Mouse (Mus musculus) thymus, postnatal 25 days (tissue): ENCODE measurements around the gene Oprm1.

ENCODE experiments used
- DNase-seq: peaks from one replicate; pipeline ENCODE4 v3.0.0; 2022

Oprm1 gene

DNA sequence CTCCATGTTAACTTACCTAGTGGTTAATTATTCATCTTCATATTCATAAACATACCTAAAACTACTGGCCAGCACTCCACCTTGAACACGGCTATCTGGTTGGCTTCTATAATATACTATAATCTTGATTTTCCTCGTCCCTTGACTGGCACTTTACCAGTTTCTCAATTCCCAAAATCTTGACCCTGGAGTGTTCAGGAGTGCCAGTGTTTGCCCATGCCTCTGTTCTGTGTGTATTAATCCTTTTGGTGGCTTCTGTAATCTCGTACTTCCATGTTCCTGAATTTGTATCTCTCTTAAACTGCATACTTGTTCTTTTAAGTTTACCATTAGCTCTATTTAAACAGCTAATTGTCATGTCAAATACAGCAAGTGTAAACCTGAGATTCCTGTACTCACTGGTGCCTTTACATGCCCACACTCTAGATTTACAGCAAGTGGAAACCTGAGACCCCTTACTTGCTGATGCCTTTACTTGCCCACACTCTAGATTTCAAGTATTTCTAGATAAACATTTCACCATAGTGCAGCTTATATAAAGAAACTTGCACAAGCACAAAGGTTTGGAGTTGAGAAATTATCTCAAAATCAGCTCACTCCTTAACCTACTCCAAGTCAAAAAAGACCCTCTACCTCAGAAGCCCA lies 138.5 kb downstream of the Oprm1 start:
- DNase-seq = no peak

DNA sequence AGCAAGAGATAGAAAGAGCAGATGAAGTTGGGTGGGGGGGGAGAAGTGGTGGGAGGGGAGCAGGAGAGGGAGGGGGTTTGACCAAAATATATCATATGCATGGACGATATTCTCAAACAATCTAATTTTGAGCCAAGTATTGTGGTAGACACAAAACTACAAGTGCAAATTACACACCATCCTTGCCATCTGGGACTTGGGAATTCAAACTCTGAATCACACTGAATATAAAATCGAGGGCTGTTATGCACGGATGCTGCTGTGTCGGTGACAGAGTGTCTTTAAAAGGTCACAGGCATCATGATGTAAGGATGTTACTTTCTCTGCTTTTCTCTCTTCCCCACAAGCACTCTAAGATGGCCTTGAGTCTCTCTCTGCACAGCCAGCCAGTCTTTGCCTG lies 141.8 kb downstream of the Oprm1 start:
- no peak for DNase-seq

DNA sequence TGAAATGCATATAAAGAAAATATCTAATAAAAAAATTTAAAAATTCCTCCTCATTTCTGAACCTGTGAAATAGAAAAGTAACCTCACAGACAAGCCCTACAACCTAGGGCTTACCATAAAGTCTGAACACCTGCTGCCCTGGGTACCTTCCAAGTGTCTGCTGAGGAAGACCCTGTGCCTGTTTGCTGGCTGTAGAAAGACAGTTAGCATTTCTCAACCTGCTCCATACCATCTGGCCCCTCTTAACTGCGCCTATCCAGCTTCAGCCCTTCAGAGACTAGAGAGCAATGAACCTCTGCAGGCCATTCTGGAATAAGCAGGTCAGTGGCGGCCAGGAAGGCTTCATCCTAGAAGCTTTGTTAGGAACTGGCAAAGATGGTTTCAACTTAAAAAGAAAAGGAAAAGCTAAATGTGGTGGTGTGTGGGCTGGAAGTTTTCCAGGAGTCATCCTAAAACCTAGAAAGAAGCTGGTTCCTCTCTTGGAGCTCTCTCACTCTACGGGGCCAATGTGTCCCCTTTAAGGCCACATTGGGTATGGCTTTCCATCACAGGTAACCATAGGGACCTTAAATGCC lies 143.6 kb downstream of the Oprm1 start:
- no peak for DNase-seq

DNA sequence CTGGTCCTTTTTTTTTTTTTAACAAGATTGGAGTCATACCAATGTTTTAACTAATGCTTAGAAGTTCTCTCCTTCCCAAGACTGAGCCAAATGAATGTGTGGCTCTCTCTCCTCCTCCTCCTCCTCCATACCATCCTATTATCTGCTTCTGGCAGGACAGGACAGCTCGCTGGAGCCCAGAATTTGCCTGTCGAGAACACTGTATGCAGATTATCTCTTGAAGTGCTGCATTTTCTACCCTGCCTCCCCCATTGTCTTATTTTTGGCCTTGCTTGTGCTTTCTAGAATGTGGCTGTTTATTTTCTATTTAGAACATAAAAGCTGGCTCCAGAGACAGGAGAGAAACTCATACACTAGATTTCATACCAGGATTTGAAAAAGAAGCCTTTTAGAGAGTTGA lies 151.5 kb downstream of the Oprm1 start:
- no peak for DNase-seq

DNA sequence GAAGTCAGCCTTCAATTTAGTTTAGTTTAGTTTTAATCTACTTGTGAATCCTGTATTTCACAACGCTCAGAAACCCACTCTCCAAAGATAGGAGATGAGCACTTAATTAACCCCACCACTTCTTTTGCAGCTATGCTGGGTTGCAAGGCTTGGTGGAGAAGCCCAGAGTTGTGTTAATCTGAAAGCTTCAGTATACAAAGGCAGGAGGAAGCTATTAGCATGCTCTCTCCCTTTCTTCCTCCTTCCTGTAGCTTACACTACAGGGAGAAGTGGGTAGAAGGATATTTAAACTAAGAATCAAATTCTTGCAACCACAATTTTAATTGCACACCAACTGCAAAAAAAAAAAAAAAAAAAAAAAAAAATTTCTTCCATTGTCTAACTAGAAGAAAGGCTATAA lies 157.7 kb downstream of the Oprm1 start:
- no peak for DNase-seq

DNA sequence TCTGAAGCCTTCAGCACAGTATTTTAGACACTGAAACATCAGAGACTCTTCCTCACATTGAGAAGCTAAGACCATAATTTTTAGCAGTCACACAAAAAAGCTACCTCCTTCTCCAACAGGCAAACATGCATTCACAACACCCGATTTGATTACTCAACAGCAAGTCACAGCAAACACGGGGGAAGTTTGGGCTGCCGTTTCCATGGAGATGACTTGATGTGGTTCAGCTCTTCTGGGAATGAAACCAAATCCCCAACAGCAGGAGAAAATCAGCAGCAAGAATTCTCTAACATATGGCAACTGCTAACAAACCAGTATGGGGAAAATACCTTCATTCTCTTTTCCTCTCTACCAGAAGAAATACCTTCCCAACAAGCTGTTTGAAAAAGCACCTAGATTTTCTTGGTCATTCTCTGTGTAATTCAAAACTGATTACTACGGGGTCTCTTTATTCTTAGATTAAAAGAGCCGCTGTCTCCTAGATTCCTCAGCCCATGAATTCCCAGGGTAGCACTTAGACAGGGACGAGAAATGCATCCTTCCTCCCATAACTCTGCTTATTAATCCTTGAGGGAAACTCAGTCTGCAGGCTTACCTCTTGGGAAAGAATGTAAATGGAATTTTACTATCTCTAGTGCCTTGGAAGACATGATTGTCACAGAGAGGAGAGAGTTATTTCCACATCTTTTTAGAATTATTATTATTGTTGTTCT lies 158.4 kb downstream of the Oprm1 start:
- no peak for DNase-seq

DNA sequence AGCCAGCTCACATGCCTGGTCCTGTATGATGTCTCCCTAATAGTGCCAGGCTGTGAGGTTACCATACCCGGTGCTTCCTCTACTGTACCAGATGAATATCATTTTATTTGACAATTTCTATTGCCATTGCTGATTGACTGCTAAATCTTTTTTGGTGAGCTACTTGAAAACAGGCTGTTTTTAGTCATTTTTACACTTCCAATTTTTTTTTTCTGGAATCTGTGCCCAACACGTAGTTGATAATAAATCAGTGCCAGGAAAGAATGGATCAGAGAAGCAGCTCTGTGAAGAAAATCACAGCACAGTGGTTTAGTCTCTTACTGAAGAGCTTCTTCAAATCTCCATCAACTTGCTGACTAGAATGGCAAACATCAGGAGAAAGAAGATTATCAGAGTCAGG lies 168.4 kb downstream of the Oprm1 start:
- no peak for DNase-seq

DNA sequence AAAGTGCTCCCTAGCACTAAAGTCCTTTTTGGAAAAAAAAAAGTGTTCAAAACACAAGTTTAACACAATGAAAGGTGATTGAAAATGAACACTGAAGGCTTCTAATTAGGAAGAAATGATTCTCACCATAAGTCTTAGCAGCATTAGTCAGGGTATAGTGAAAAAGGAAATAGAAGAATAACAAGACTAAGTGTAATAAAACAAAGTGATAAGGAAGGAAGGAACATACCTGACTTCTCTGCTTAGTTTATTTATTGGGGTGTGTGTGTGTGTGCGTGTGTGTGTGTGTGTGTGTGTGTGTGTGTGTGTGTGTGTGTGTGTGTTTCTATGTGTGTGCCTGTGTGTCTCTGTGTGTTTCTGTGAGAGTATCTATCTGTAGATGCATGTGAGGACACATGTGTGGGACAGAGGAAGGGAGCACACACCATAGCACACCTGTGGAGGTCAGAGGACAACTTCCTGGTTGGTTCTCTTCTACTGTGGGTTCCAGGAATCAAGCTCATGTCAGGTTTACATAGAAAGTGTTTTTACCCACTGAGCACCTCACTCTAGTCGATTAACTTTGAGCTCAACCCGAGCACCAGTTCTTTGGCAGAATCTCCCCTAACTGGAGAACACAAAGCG lies 169.4 kb downstream of the Oprm1 start:
- DNase-seq = no peak

DNA sequence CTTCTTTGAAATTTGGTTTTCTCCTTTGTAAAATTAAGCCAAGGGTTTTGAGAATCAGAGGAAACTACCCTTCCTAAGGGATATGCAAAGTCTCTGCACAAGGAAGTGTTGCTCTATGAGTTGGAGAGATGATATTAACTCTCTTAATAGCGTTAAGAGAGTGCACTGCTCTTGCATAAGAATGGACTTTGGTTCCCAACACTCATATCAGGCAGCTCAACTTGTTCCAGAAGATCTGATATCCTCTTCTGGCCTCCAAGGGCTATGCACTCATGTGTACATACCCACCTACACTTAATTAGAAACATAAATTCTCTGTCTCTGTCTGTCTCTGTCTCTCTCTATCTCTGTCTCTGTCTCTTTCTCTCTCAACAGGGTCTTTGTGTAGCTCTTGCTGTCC lies 170.6 kb downstream of the Oprm1 start:
- DNase-seq = no peak

DNA sequence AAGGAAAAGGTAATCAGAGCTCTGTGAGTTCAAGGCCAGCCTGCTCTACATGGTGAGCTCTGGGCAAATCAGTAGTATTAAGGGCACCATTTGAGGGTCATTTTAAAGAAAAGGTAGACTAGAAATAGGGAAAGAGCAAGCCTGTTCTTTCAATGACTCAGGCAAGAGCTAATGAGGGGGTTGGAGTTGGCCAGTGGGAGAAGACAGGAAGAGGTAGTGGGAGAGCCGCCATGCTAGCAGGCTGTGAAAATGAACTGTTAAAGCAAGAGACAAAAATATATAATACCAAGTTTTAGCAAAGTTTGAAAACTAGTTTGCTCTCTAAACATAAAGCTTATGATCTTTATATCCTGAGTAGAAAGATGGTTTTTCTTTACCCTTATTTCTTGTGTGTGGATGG lies 172.1 kb downstream of the Oprm1 start:
- DNase-seq = no peak

DNA sequence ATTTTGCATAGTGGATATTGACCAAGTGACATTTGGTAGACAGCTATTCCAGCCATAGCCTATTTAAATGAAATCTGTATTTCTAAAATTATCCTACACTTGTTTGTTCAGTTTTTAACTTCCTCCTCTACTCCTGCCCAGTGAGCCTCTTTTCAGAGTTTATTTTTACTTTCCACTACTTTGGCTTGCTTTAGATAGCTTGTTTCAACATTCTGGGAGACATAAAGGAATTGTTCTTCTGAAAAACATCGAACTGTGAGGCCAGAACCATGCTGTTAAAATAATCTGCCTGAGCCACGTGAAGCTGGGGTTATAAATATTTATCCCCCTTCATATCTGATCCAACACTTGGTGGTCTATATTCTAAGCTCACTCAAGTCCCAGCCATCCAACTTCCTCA lies 172.6 kb downstream of the Oprm1 start:
- no peak for DNase-seq

DNA sequence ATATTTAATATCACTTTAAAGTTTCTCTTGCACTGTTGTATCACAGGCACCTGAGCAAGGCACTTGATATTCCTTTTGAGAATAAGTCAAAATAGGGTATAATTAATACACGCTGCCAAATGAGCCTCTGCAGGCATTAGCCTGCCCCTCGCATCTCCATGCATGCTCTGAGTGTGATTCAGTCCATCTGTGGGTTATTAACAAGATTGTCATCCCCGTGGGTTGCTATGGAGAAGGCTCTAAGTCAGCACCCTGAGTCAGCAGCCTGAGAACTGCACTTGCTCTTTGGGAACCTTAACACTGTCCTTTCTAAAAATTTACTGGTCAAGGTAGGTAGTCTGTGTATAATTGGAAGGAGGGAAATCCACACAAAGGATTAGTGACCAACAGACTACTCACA lies 176.5 kb downstream of the Oprm1 start:
- DNase-seq = no peak

DNA sequence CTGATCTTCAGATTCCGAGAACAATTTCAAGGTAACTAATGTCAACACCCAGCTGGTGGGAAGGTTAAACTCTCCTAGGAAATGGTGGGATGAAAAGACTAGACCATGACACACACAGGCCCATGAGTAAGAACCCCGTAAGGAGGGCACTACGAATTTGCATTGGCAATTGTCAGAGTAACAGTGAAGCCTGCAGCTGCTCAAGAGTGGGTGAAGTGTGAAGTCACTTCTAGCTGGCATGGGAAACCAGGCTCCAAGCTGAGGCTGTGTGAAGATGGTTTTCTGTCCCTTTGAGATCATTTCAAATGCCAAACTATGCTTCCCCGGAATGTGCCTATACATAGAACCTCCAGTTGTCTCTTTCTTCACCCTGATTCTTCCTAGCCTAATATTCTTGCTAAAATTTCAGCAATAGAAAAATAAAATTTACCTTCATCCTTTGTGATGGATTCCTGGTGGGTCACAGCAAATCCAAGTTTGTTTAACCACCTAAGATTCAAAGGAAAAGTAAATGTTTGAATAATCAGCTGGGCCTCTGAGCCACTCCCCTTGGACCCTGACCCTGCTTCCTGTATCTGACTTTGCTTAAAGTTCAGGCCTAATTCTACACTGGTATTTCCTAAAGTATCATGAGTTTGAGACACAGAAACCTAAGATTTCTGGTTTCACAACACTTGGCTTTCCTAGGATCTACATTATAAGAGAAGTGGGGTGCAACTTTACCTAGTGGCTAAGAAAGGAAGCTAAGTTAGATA lies 178.5 kb downstream of the Oprm1 start:
- DNase-seq = no peak

DNA sequence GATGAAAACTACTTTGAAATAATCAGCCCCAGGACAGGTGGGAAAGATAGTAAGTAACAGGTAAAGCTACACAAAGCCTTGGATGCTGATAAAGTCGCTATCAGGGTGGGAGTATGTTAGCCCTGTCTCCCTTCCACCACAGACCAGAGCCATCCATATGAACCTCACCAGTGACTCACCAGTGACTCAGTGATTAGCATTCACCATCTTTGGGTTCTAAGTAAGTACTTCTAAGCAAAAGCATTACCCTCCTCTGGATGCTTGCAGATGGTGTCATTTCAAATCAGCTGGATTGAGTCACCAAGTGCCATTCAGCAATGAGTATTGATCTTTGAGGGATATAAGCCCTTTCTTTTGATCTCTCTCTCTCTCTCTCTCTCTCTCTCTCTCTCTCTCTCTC lies 194.8 kb downstream of the Oprm1 start:
- no peak for DNase-seq

DNA sequence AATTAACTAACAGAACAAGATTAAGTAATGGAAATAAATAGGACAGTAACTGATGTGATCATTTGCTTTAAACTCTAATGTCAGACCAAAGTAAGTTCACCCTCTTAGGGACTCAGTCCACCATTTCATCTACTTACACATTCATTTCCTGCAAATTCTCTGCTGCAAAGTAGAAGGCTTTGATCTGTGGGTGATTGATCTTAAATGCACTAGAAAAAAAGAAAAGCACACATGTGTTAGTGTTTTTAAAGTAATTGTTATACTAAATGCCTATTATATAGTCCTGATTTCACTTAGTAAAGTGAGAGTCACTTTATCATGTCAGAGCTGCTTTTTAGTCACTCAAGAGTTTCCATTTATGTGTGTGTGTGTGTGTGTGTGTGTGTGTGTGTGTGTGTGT lies 196.2 kb downstream of the Oprm1 start:
- DNase-seq = no peak

DNA sequence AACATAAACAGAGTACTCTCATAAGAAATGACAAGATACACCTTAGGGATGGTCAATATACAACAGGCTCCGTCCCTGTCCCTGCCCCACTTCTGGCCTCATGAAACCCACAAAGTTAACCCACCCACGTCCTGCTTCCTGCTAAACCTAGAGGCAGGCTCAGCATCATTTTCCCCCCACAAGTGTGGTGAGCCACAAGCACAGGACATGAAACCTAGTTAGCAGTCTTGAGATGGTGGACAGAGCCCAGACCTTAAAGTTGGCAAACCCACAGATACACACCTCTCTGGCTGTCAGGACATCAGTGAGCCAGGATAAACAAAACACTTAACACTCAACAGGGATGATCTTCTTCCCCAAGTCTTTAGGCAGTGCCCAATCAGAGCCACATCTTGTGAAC lies 198.1 kb downstream of the Oprm1 start:
- DNase-seq = no peak

DNA sequence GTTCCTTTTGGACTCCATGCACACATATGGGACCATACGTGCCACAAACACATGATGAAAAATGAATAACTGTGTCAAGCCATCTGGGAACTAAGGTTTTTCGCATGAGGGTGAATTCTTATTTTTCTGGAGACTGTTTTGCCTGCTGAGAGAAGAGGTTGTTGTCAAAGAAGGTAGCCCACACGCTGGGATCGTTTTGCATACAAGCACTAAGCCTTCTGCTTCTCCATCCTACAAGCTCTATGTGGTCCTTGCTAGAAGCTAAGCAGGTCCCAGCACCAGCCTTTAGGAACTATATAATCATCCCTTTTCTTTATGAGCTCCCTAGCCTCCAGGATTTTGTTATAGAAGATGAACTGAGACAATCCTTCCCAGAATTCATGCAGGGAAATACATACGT lies 200.5 kb downstream of the Oprm1 start:
- DNase-seq = no peak

DNA sequence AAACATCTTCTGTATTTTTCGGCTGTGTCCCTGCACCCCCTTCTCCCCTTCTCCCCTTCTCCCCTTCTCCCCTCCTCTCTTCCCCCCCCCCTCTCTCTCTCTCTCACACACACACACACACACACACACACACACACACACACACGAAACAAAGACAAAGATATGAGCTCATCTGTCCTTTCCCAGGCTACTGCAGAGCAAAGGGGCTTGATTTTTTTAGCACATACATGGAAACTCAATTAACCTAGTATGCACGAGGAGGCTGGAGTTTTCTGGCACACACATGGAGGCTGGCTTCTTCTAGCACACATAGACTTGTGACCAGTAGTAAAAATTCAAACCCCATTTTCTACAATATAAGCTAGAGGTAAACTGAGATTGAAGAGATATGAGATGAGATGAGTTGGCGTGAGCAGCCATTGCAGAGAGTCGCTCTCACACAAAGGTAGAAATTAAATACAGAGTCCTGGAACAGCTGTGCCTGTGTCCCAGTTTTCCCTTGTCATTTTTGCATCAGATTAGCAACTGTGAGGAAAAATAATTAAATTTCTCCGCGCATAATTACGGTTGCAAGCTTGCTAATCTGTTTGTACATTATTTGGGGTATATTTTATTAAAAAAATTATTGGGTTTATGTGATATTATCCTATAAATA lies 209.4 kb downstream of the Oprm1 start:
- no peak for DNase-seq

DNA sequence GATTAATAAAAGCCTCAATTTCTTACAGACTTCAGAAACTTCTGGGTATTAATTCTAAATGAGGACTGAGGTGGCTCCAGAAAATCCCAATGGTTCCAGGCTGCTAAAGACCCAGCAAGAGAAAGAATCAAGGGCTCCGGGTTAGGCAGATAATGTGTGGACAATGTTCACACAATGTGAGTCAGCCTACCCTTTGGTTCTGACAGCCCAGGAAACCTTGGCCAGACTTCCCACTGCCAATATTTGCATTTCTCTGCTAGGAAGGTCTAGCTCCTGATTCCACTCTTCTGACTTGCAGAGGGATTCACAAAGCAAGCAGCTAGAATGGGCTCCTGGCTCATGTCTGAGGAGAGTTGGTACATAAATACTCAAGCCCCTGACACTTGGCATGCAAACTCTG lies 210.0 kb downstream of the Oprm1 start:
- no peak for DNase-seq

DNA sequence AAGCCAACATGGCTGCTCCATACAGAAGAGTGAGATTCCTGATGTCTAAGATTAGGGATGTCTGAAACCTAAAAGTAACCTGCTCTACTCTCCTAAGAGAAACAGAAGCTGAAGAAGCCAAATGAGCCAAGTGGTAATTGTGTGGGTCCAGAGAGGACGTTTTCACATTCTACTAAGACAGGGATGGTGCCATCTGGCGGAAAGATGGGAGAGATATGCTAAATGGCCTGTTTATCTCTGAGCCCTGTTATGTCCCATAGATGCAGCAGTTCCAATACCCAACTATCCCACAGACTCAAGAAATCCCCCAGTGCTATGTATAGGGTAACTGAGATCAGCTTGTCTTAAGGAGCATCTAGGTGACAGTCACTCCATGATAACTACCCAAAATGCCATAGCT lies 219.5 kb downstream of the Oprm1 start:
- no peak for DNase-seq

DNA sequence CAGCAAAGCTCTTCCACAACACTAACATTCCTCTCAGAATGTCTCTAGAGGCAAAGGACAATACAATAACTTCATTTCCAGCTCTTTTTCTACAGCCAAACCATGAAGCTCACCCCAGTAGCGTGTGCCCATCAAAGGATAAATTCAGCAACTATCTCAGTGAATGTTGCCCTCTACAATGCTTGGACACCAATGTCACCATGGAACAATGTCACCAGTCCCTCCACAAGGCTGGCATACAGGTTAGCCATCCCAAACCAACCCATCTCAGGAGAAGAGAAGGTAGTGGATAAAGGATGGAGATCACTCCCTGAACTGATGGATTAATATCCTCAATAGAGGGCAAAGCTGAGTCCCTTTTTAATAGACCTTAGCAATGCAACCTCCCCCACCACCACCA lies 220.4 kb downstream of the Oprm1 start:
- no peak for DNase-seq

DNA sequence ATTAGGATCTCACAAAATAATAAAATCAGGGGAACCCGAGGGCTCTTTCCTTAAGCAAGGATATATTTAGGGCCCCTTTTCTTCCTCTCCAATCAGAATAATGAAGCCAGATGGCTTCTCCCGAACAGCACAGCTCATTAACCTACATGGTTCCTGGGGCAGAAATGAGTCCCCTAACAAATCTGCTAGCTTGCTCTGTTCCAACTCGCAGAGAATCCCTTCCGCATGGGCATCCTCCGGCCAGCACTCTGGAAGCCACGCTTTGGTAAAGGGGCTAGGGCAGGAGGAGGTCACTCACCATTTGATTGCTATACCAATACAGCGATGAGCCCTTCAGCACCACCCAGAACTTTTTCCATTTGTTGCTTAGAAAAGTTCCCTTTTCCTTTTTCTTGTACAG lies 220.9 kb downstream of the Oprm1 start:
- DNase-seq = peak; percentile 30

DNA sequence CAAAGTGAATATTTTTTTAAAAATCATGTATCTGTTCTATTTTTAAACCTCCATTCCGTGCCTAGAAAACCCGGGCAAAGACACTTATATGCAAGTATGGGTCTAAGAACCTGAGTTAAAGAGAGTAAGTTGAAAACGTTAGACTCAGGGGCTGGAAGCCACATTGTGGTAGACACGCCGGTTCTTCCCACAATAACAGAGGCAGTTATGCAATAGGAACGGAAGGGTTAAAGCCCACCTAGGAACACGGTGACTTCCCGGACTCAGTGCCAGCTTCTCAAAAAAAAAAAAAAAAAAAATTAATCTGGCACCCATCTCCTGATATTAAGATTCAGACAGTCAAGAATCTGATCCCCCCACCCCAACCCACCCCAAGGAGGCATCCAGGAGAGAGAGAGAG lies 221.5 kb downstream of the Oprm1 start:
- peak; percentile 28 for DNase-seq
